Mouse (Mus musculus) neural tube, embryonic 10.5 days (tissue): Measurements from ENCODE around the gene Itga2.

Experiments used
- DNase-seq: peaks from one replicate; pipeline ENCODE4 v3.0.0-alpha.2; 2017; ENCODE audit warnings: low spot score; ENCODE audit errors: extremely low spot score

The Itga2 gene

DNA sequence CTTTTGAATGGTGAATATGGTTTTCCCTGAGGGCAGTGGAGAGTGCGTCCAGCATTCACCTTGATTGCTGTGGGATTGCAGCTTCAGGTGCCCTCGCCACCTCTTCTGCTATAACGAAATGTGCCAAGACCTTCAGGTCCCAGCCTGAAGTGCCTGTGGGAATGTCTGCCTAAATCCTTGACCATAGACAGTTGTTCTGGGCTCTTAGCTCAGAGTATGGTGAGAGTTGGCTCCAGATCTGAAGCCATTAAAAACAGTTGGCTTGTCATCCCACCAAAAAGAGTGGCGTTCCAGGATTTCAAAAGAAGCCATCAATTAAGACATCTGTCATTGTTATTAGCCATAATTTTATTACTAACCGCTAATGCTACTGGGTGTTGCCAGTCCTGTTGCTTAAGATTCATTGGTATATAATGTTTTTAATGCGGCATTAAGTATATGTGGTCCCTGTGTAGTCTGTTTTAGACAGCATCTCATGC is 106.5 kb downstream of the Itga2 start:
- no peak for DNase-seq

DNA sequence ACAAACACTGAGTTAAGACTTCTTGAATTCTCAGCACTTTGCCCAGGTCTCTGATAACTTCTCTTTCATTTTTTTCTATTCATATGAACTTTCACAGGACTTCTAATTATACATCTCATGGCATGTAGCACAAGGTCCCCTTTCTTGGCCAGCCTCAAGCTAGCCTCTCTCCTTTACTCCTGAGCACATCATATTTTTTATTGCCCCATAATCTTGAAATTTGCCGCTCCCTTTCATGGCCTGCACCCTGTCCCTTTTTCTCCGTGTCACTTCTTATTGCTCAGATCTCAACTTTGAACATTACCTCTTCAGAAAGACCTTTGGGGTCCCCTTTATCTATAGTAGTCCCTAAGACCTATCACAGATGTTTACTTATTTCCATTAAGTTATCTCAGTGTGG is 109.0 kb downstream of the Itga2 start:
- DNase-seq = no peak

DNA sequence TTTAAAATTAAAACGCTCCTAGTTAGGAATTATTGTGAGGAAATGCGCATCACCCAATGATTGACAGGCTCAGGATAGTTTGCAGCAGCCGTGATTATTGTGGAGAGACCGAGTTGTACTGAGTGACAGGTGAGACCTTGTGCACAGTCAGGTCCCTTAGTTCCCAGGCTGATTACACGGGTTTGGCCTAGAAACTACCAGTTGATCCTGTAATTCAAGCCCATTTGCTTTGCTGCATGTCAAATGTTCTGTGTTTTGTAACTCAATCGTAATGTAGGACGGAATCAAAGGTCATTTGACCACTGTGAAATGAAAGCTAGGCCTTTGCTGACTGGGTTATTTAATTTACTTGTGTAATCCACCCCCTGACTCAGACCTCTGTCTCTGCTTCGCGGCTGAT is 113.4 kb downstream of the Itga2 start:
- DNase-seq = peak; percentile 21

DNA sequence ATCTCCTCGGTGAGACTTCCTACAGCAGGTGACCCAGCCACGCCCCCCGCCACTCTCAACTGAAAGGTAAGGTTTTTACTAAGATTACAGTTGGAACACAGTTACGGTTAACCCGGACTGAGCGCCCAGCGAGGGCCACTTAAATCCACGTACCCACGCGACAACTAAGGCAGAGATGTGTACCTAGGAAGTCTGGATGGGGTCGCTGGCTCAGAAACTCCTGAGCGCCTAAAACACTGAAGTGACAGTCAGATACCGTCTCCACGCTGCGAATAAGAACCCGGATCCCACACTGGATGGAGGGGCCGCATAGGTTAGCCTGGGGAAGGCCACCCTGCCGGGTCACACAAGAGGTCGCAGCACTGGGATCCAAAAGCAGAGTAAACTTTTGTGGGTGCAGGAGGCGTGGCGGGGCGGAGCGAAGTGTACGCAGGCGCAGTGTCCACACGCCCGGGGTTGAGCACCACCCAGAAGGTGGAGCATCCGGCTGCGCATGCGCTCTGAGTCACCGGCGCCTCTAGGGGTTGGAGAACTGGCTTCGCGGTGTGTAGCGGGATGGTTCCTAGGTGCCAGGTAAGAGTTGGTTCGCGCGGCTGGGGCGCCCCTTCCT is 114.0 kb downstream of the Itga2 start, which contains the start of gene Mocs2:
Mocs2 (plus strand) TSS at position 486 of the 610 bp plus-strand sequence.
- peak; percentile 94 for DNase-seq

DNA sequence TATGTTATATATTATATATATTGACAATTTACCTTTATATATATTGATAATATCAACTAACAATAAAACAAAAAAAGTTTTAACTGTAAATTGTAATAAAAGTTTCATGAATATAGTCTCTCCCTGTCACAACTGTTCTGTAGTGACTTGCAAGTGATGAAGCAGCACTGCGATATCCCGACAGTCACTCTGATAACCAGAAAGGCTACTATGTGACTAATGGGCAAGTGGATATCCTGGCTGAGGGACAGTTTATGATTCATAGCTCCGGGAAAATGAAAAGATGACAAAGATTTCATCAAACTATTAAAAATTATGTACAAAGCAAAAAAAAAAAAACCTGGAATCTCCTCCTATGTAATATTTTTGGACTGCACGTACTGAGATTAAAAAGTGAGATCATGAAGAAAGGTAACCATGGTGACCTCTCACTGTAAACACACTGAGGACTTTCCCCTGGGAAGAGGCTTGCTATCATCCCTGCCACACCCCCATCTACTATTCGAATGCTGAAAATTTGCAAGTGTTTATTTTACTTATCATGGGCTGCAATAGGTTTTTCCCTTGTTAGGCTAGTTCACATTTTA is 122.2 kb downstream of the Itga2 start:
- no peak for DNase-seq

DNA sequence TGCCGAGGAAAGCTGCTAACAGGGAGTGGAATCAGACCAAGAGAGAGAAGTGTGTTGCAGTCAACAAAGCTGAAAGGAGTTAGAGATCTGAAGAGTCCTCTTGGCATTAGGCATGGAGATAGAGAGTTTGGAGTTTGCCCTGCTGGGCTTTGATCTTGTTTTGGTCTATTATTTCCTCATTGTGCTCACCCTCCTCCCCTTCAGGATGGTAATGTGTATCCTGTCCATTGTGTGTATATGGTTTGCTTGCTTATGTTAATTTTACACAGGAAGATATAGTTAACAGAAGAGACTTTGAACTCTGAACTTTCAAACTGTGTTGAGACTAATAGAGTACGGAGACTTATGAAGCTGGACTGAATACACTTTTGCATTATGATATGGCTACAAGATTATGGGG is 128.9 kb downstream of the Itga2 start:
- no peak for DNase-seq

DNA sequence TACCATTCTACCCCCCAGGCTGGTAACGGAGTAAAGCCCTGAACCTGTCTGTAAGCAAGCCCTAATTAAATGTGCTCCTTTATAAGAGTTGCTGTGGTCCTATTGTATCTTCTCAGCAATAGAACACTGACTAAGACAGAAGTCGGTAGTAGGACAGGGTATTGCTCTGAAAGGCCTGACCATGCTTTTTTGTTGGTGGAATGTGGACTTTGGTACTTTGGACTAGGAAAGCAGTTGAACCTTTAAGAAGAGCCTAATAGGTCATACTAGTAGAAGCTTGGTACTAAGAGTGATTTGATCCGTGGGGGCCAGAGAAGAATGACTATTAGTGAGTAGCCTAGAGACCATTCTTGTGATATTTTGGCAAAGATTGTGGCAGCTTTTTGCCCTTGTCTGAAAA is 130.0 kb downstream of the Itga2 start:
- DNase-seq = no peak

DNA sequence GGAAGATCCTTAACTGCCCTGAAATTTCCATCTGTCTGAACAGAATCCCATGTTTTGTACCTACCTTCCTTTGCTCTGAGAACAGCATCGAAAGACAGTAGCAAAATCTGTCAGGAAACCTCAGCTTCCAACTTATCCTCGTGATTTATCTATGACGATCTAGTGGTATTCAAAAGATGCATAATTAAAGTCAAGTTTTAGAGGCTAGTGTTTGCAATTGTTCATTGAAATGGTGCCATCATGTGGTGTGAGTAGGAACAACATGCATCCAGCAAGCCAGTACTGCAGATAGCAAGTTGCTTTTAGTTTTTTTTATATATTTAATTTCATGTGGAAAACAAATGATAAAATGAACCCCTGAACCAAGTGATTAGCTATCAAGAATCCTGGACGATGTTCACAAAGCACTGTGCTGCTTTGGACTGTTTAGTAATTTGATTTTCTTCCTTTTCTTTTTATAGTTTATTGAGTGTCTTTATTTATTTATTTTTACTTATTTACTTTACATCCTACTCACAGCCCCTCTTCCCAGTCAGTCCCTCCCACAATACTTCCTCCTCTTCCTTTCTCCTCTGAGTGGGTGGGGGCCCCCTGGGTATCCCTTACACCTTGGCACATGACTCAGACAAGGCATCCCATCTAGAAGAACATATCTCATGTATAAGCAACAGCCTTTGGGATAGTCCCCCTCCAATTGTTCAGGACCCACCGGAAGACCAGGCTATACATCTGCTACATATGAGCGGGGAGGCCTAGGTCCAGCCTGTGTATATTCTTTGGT is 138.5 kb downstream of the Itga2 start:
- peak; percentile 30 for DNase-seq

DNA sequence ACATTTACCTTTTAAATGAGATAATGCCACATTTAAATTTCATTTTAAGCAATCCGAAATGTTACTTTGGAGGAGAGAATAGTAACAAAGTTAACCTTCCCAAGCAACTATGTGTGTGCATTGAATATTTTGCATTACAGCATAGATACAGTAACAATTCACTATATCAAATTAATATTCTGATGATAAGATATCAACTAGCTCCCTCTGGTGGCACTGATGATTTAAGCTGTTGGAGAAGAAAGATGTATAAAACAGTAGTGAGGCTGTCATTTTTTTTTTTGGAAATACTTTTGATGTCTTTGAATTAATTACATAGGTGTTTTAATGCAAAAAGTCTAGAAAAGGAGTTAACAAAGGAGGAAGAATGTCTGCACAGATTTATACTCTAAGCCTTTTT is 140.4 kb downstream of the Itga2 start:
- DNase-seq = no peak
